8 mouse cellular contexts compared by ENCODE assay signal in the genomic region with DNA sequence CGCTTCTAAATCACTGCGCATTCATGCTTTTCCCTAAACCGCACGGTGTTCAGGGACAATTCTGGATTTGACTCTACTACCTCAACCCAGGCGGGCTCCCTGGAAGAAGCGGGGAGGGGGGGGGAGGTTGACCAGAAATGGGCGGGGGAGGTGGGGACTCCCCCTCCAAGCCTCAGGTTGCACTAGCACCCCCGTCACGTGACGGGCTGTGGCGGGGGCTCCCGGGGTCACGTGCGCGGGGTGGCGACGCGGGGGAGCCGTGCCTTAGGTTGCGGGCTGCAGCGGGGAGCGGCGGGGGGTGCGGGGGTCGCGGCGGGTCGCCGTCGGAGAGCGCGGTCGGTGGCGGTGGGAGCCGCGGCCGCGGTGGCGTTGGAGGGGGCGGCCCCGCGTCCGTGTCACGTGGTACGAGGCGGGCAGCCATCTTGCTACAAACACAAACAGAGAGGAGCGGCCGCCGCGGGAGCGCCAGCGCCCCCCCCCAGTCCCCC. TPM values are rescaled to one million over a fixed set of nuclear protein-coding genes. Genes with fewer than 3 reads are reported as not detected.
DNase-seq lines count a peak whose midpoint lies in the region; ATAC-seq and TF ChIP-seq lines count a peak whose summit lies in the region.

No protein-coding gene starts in this region.

- no peak for TF ChIP-seq CTCF in bone marrow, adult 2 months (IDR thresholded peaks at IDR 0.05; ENCODE audit: control insufficient read depth, insufficient read depth, low read length)

- no peaks in the 10 kb centered on the region for H3K9me3 ChIP-seq in heart, embryonic 15.5 days (replicated peaks)
- no peaks in the 10 kb centered on the region for H3K9me3 ChIP-seq in liver, embryonic 16.5 days (replicated peaks; ENCODE audit: control insufficient read depth, low read length)
- H3K9me3 ChIP-seq in neural tube, embryonic 11.5 days (ENCODE audit: control insufficient read depth, low read length) = no peaks in the 10 kb centered on the region
- H3K9me3 ChIP-seq in stomach, embryonic 16.5 days (replicated peaks; ENCODE audit: control insufficient read depth, low read length) = no peaks in the 10 kb centered on the region

- peak; percentile 76 for ATAC-seq in erythroid progenitor cell, adult 5-6 weeks (replicated peaks; ENCODE audit: low FRiP score, poor library complexity, severe bottlenecking)
- peak; percentile 73 for ATAC-seq in heart, embryonic 15.5 days (replicated peaks; ENCODE audit: insufficient number of reproducible peaks, insufficient read depth, low FRiP score, low read depth)
- ATAC-seq in liver, embryonic 16.5 days (ENCODE audit: low read depth) = peak; percentile 75
- peak; percentile 82 for ATAC-seq in neural tube, embryonic 11.5 days (ENCODE audit: insufficient read depth, low FRiP score, low TSS enrichment)
- ATAC-seq in stomach, embryonic 16.5 days (ENCODE audit: insufficient read depth, low FRiP score) = peak; percentile 79

- TF ChIP-seq POLR2A in bone marrow, adult 2 months (IDR thresholded peaks at IDR 0.05; ENCODE audit: borderline replicate concordance, control insufficient read depth, low read depth, low read length) = no peak

- H3K36me3 ChIP-seq in heart, embryonic 15.5 days = no peaks in the 10 kb centered on the region
- no peaks in the 10 kb centered on the region for H3K36me3 ChIP-seq in liver, embryonic 16.5 days (ENCODE audit: control insufficient read depth, insufficient read depth)
- no peaks in the 10 kb centered on the region for H3K36me3 ChIP-seq in neural tube, embryonic 11.5 days (ENCODE audit: control insufficient read depth, insufficient read depth, low read length)
- no peaks in the 10 kb centered on the region for H3K36me3 ChIP-seq in stomach, embryonic 16.5 days (ENCODE audit: control insufficient read depth, insufficient read depth, low read length)

- peak overlapping the region; percentile 94 for H3K9ac ChIP-seq in heart, embryonic 15.5 days
- peak overlapping the region; percentile 93 for H3K9ac ChIP-seq in liver, embryonic 16.5 days (ENCODE audit: low read depth, low read length)
- H3K9ac ChIP-seq in neural tube, embryonic 11.5 days (ENCODE audit: low read length) = peak overlapping the region; percentile 99
- peak overlapping the region; percentile 99 for H3K9ac ChIP-seq in stomach, embryonic 16.5 days (ENCODE audit: low read length)

- DNase-seq in CD4-positive helper T cell, adult 2 months (ENCODE audit: low read depth, low spot score) = peak; percentile 83
- peak; percentile 90 for DNase-seq in kidney, postnatal 10 days
- peak; percentile 79 for DNase-seq in neural tube, embryonic 11.5 days (ENCODE audit: low spot score)

- 1% methylated on average over 51 of the region's 52 CpGs for WGBS in bone marrow, adult 2 months
- 3% methylated on average over 23 of the region's 52 CpGs for WGBS in heart, embryonic 15.5 days
- WGBS in liver, embryonic 16.5 days (ENCODE audit: insufficient replicate concordance) = 3% methylated on average over 47 of the region's 52 CpGs
- WGBS in neural tube, embryonic 11.5 days = 3% methylated on average over 26 of the region's 52 CpGs
- WGBS in stomach, embryonic 16.5 days = 2% methylated on average over 42 of the region's 52 CpGs

- peak overlapping the region; percentile 86 for H3K4me2 ChIP-seq in heart, embryonic 15.5 days
- H3K4me2 ChIP-seq in liver, embryonic 16.5 days (ENCODE audit: low read depth, low read length) = peak overlapping the region; percentile 89
- peak overlapping the region; percentile 77 for H3K4me2 ChIP-seq in neural tube, embryonic 11.5 days (ENCODE audit: low read depth)
- peak overlapping the region; percentile 89 for H3K4me2 ChIP-seq in stomach, embryonic 16.5 days (ENCODE audit: low read depth, low read length)

- no peaks in the 10 kb centered on the region for H3K27me3 ChIP-seq in heart, embryonic 15.5 days
- no peaks in the 10 kb centered on the region for H3K27me3 ChIP-seq in liver, embryonic 16.5 days (ENCODE audit: control insufficient read depth, insufficient read depth, low read depth, low read length)
- no peaks in the 10 kb centered on the region for H3K27me3 ChIP-seq in neural tube, embryonic 11.5 days (ENCODE audit: control insufficient read depth, insufficient read depth, low read length)
- H3K27me3 ChIP-seq in stomach, embryonic 16.5 days (ENCODE audit: control insufficient read depth, insufficient read depth, low read length) = no peaks in the 10 kb centered on the region

- H3K4me3 ChIP-seq in bone marrow, adult 2 months (replicated peaks; ENCODE audit: control insufficient read depth, low read depth, low read length) = peak overlapping the region; percentile 63
- peak overlapping the region; percentile 93 for H3K4me3 ChIP-seq in heart, embryonic 15.5 days
- peak overlapping the region; percentile 90 for H3K4me3 ChIP-seq in liver, embryonic 16.5 days (ENCODE audit: low read depth, low read length)
- H3K4me3 ChIP-seq in neural tube, embryonic 11.5 days (ENCODE audit: low read depth, low read length) = peak overlapping the region; percentile 100
- peak overlapping the region; percentile 94 for H3K4me3 ChIP-seq in stomach, embryonic 16.5 days (replicated peaks; ENCODE audit: low read length)

- no peak overlapping the region for H3K27ac ChIP-seq in bone marrow, adult 2 months (ENCODE audit: control insufficient read depth, insufficient read depth, low read depth, low read length, poor library complexity)
- peak overlapping the region; percentile 87 for H3K27ac ChIP-seq in heart, embryonic 15.5 days
- peak overlapping the region; percentile 67 for H3K27ac ChIP-seq in liver, embryonic 16.5 days (ENCODE audit: low read length)
- peak overlapping the region; percentile 80; the same call in 1 of the 2 replicates for H3K27ac ChIP-seq in neural tube, embryonic 11.5 days (ENCODE audit: low read depth, low read length)
- peak overlapping the region; percentile 79 for H3K27ac ChIP-seq in stomach, embryonic 16.5 days (ENCODE audit: low read length)

- H3K4me1 ChIP-seq in bone marrow, adult 2 months (ENCODE audit: control insufficient read depth, insufficient read depth, low read length) = no peaks in the 10 kb centered on the region; the same call in 1 of the 2 replicates
- peaks cover 45% of the 10 kb centered on the region for H3K4me1 ChIP-seq in heart, embryonic 15.5 days (replicated peaks)
- H3K4me1 ChIP-seq in liver, embryonic 16.5 days (ENCODE audit: control insufficient read depth, low read depth, low read length) = peaks cover 29% of the 10 kb centered on the region
- peaks cover 13% of the 10 kb centered on the region for H3K4me1 ChIP-seq in neural tube, embryonic 11.5 days (ENCODE audit: control insufficient read depth, insufficient read depth, low read length)
- peaks cover 20% of the 10 kb centered on the region for H3K4me1 ChIP-seq in stomach, embryonic 16.5 days (ENCODE audit: control insufficient read depth, insufficient read depth, low read length)

RNA-seq across cellular contexts. Expression of a gene that starts 7.7 kb away (rescaled TPM):
- 22.1 and 32.2 TPM in 2 replicates for polyA plus RNA-seq in bone marrow, adult 2 months (2011; ENCODE audit: insufficient read depth, insufficient read length, low replicate concordance, missing spikeins)
- total RNA-seq in erythroid progenitor cell, adult 5-6 weeks (2015; ENCODE audit: low replicate concordance) = 2.9 and 23.5 TPM in 2 replicates
- 0.38 and 10.8 TPM in 2 replicates for total RNA-seq in erythroid progenitor cell, adult 5-6 weeks (2017; ENCODE audit: low replicate concordance)
- 37.4 and 38.6 TPM in 2 replicates for polyA plus RNA-seq in heart, embryonic 15.5 days (2015; fragmentation: Nextera tagmentation; extraction: Ambion mirVana)
- 28.1 and 28.3 TPM in 2 replicates for polyA plus RNA-seq in liver, embryonic 16.5 days (2015; fragmentation: Nextera tagmentation; extraction: Ambion mirVana)
- 53.9 and 57.9 TPM in 2 replicates for polyA plus RNA-seq in neural tube, embryonic 11.5 days (2014; fragmentation: Nextera tagmentation; extraction: Ambion mirVana)
- 46.4 and 48.1 TPM in 2 replicates for polyA plus RNA-seq in stomach, embryonic 16.5 days (2015; fragmentation: Nextera tagmentation; extraction: Ambion mirVana)

RNA-seq across cellular contexts. Expression of a gene that starts 8.3 kb away (rescaled TPM):
- polyA plus RNA-seq in bone marrow, adult 2 months (2011; ENCODE audit: insufficient read depth, insufficient read length, low replicate concordance, missing spikeins) = 57.6 and 80.1 TPM in 2 replicates
- 5.4 and 5.8 TPM in 2 replicates for total RNA-seq in erythroid progenitor cell, adult 5-6 weeks (2015; ENCODE audit: low replicate concordance)
- 8.1 and 11.2 TPM in 2 replicates for total RNA-seq in erythroid progenitor cell, adult 5-6 weeks (2017; ENCODE audit: low replicate concordance)
- polyA plus RNA-seq in heart, embryonic 15.5 days (2015; fragmentation: Nextera tagmentation; extraction: Ambion mirVana) = 8.9 and 10.4 TPM in 2 replicates
- 2.8 and 3.1 TPM in 2 replicates for polyA plus RNA-seq in liver, embryonic 16.5 days (2015; fragmentation: Nextera tagmentation; extraction: Ambion mirVana)
- polyA plus RNA-seq in neural tube, embryonic 11.5 days (2014; fragmentation: Nextera tagmentation; extraction: Ambion mirVana) = 9.5 and 10.6 TPM in 2 replicates
- 7.7 and 9.0 TPM in 2 replicates for polyA plus RNA-seq in stomach, embryonic 16.5 days (2015; fragmentation: Nextera tagmentation; extraction: Ambion mirVana)

RNA-seq across cellular contexts. Expression of a gene that starts 23.0 kb away (rescaled TPM):
- polyA plus RNA-seq in bone marrow, adult 2 months (2011; ENCODE audit: insufficient read depth, insufficient read length, low replicate concordance, missing spikeins) = not detected in 2 replicates
- total RNA-seq in erythroid progenitor cell, adult 5-6 weeks (2015; ENCODE audit: low replicate concordance) = not detected in 2 replicates
- not detected in 2 replicates for total RNA-seq in erythroid progenitor cell, adult 5-6 weeks (2017; ENCODE audit: low replicate concordance)
- not detected in 2 replicates for polyA plus RNA-seq in heart, embryonic 15.5 days (2015; fragmentation: Nextera tagmentation; extraction: Ambion mirVana)
- 0.81 and 1.2 TPM in 2 replicates for polyA plus RNA-seq in liver, embryonic 16.5 days (2015; fragmentation: Nextera tagmentation; extraction: Ambion mirVana)
- 0.34 and 0.51 TPM in 2 replicates for polyA plus RNA-seq in neural tube, embryonic 11.5 days (2014; fragmentation: Nextera tagmentation; extraction: Ambion mirVana)
- polyA plus RNA-seq in stomach, embryonic 16.5 days (2015; fragmentation: Nextera tagmentation; extraction: Ambion mirVana) = not detected in 2 replicates

RNA-seq across cellular contexts. Expression of a gene that starts 23.3 kb away (rescaled TPM):
- polyA plus RNA-seq in bone marrow, adult 2 months (2011; ENCODE audit: insufficient read depth, insufficient read length, low replicate concordance, missing spikeins) = 294 and 476 TPM in 2 replicates
- total RNA-seq in erythroid progenitor cell, adult 5-6 weeks (2015; ENCODE audit: low replicate concordance) = 253 and 262 TPM in 2 replicates
- total RNA-seq in erythroid progenitor cell, adult 5-6 weeks (2017; ENCODE audit: low replicate concordance) = 152 and 170 TPM in 2 replicates
- 244 and 306 TPM in 2 replicates for polyA plus RNA-seq in heart, embryonic 15.5 days (2015; fragmentation: Nextera tagmentation; extraction: Ambion mirVana)
- 125 and 127 TPM in 2 replicates for polyA plus RNA-seq in liver, embryonic 16.5 days (2015; fragmentation: Nextera tagmentation; extraction: Ambion mirVana)
- polyA plus RNA-seq in neural tube, embryonic 11.5 days (2014; fragmentation: Nextera tagmentation; extraction: Ambion mirVana) = 449 and 479 TPM in 2 replicates
- polyA plus RNA-seq in stomach, embryonic 16.5 days (2015; fragmentation: Nextera tagmentation; extraction: Ambion mirVana) = 257 and 284 TPM in 2 replicates

RNA-seq across cellular contexts. Expression of a gene that starts 33.2 kb away (rescaled TPM):
- not detected in 2 replicates for polyA plus RNA-seq in bone marrow, adult 2 months (2011; ENCODE audit: insufficient read depth, insufficient read length, low replicate concordance, missing spikeins)
- total RNA-seq in erythroid progenitor cell, adult 5-6 weeks (2015; ENCODE audit: low replicate concordance) = not detected in 2 replicates
- not detected in 2 replicates for total RNA-seq in erythroid progenitor cell, adult 5-6 weeks (2017; ENCODE audit: low replicate concordance)
- 0.05 and 0.11 TPM in 2 replicates for polyA plus RNA-seq in heart, embryonic 15.5 days (2015; fragmentation: Nextera tagmentation; extraction: Ambion mirVana)
- 0.07 and 0.11 TPM in 2 replicates for polyA plus RNA-seq in liver, embryonic 16.5 days (2015; fragmentation: Nextera tagmentation; extraction: Ambion mirVana)
- polyA plus RNA-seq in neural tube, embryonic 11.5 days (2014; fragmentation: Nextera tagmentation; extraction: Ambion mirVana) = 0.05 TPM in 1 of 2 replicates, not detected in the other
- 0.99 TPM in 2 replicates for polyA plus RNA-seq in stomach, embryonic 16.5 days (2015; fragmentation: Nextera tagmentation; extraction: Ambion mirVana)
